Mouse (Mus musculus) liver, postnatal 0 days (tissue): ENCODE results near the gene Btd.

ENCODE experiments used
- CTCF ChIP-seq: sonication (generic); IDR thresholded peaks from 2 replicates; pipeline ENCODE4 v1.5.1; 2016; ENCODE audit warnings: antibody characterized with exemption, low read depth
- EP300 ChIP-seq: IDR thresholded peaks from 2 replicates; pipeline ENCODE4 v1.6.1; 2016; ENCODE audit warnings: antibody characterized with exemption, low read depth, mild to moderate bottlenecking

- no peak for TF ChIP-seq EP300
- no peak for TF ChIP-seq CTCF
These were observed 18.8 kb downstream of the Btd start for GRCm38 (mm10) chr14:31659501-31660181.
